Mouse (Mus musculus) lung, embryonic 16.5 days (tissue): ENCODE results near the gene Wnt7a. TPM values are rescaled to one million over a fixed set of nuclear protein-coding genes. Genes with fewer than 3 reads are reported as not detected.

Source experiments
- ATAC-seq: fragments of 200-750 bp; cut with Nextera tagmentation; 2 replicates; pipeline ENCODE4 v1.8.0; 2017; ENCODE audit warnings: low read depth, mild to moderate bottlenecking, moderate library complexity
- H3K27ac ChIP-seq: fragments of 300-500 bp; sonication (generic); 2 replicates; pipeline ENCODE4 v1.5.1; 2014; ENCODE audit warnings: mild to moderate bottlenecking, control low read depth, low read length
- H3K27me3 ChIP-seq: fragments of 300-500 bp; sonication (generic); 2 replicates; pipeline ENCODE4 v1.6.1; 2014; ENCODE audit warnings: low read depth, low read length, mixed read lengths; ENCODE audit not compliant: control insufficient read depth, insufficient read depth
- H3K36me3 ChIP-seq: fragments of 300-500 bp; sonication (generic); 2 replicates; pipeline ENCODE4 v1.6.1; 2014; ENCODE audit warnings: low read length; ENCODE audit not compliant: control insufficient read depth, insufficient read depth
- H3K4me1 ChIP-seq: fragments of 300-500 bp; sonication (generic); replicated peaks from 2 replicates; pipeline ENCODE4 v1.6.1; 2014; ENCODE audit warnings: low read length, mixed read lengths; ENCODE audit not compliant: control insufficient read depth, insufficient read depth
- H3K4me2 ChIP-seq: fragments of 300-500 bp; sonication (generic); 2 replicates; pipeline ENCODE4 v1.6.1; 2014; ENCODE audit warnings: low read depth, low read length, control low read depth
- H3K4me3 ChIP-seq: fragments of 300-500 bp; sonication (generic); 2 replicates; pipeline ENCODE4 v1.5.1; 2014; ENCODE audit warnings: mild to moderate bottlenecking, low read length, control low read depth
- H3K9ac ChIP-seq: fragments of 300-500 bp; sonication (generic); 2 replicates; pipeline ENCODE4 v1.6.1; 2014; ENCODE audit warnings: low read length, control low read depth
- H3K9me3 ChIP-seq: fragments of 300-500 bp; sonication (generic); 2 replicates; pipeline ENCODE4 v1.6.1; 2016; ENCODE audit warnings: low read length; ENCODE audit not compliant: control insufficient read depth
- WGBS: fragments of 180-500 bp; shearing (Covaris S2); extraction: QIAGEN DNeasy Blood & Tissue Kit; methylation state at CpG from one replicate; pipeline ENCODE4 v1.1.7; 2014; 5-methylcytosine and 5-hydroxymethylcytosine counted together
- polyA plus RNA-seq: library from polyadenylated mRNA; unstranded; fragments of >200 nt; fragmentation: Nextera tagmentation; extraction: Ambion mirVana; gene quantifications from 2 replicates; pipeline ENCODE4 v1.2.1, GENCODE M21; 2015

Wnt7a gene
- polyA plus RNA-seq, 1 experiment from 2014 or later, result 2.5 TPM

DNA sequence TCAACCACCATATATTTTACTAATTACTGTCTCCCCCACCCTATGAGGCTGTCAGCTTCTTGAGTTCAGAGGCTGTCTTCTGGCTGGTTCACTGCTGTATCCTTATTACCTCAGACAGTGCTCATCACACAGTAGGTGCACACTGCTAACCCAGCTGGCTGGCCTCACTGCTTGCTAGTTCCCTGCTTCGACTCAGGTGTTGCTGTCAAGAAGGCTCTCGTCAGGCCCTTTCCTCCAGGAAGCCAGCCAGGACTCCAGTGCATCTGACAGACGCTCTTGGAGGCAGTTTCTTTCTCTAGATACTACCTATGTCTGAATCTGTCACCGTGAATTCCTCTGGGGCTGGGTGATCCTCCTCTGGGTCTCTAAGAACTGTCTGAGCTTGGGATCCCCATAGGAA lies 85.6 kb downstream of the Wnt7a start:
- Histone ChIP-seq H3K9ac (no peak overlapping the region), H3K9me3 (no peaks in the 10 kb centered on the region), H3K36me3 (no peaks in the 10 kb centered on the region), H3K4me2 (no peak overlapping the region), H3K27ac (no peak overlapping the region), H3K27me3 (no peaks in the 10 kb centered on the region), H3K4me3 (no peak overlapping the region), H3K4me1 (no peaks in the 10 kb centered on the region)
- WGBS, result 76% methylated on average over 4 of the region's 4 CpGs
- no peak for ATAC-seq

DNA sequence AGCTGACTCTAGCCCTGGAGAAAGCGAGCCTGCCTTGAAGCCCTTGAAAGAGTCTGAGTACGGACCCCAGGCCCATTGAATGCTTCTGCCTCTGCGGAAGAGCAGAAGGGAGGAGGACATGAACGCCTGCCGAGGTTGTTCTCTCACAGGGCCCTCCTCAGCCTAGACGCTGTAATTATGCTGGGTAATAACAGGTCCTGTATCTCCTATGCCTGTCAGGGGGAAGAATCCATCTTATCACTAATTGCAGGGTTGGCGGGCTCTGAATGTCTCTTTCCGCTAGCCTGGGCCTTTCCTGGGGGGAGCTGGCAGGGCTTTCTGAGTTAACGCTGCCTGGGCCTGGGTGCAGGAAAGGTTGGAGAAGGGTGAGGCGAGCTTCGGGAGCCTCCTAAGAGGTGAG lies 86.4 kb downstream of the Wnt7a start:
- Histone ChIP-seq H3K4me3 (no peak overlapping the region), H3K36me3 (no peaks in the 10 kb centered on the region), H3K4me2 (no peak overlapping the region), H3K9ac (no peak overlapping the region), H3K4me1 (no peaks in the 10 kb centered on the region), H3K9me3 (no peaks in the 10 kb centered on the region), H3K27ac (no peak overlapping the region), H3K27me3 (no peaks in the 10 kb centered on the region)
- ATAC-seq, result no peak
- WGBS, result 50% methylated on average over 11 of the region's 11 CpGs

DNA sequence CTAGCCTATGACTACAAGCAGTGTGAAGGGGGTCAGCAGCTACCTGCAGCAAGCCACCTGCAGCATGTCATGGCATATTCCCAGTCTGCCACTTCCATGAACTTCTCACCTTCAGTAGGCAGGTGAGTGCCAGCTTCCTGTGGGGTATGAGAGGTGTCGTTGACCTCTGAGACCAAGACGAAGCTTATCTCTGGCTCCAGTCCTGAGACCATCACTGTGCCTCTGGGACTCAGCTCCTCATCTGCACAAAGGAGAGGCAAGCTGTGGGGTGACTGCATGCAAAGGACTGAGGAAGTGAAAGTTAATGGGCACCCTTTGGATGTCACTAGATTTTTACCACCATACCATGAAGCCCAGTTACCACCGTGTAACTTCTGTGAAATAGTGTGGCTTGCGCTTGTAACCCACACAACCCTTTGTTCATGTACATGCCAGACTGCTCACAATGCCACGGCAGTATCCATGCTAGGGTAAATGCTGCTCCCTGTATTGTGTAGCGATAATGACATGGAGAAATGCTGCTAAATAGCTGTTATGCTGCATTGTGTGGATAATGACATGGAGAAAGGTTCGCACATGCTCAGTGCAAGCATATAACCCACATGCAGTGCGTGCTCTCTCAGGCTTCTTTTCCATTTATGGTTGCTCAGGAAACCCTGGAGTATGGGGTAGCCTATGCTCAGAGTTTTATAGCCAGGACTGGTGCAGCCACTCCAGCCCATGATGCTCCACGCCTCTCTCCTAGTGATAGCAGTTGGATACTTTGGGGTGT lies 89.0 kb downstream of the Wnt7a start:
- Histone ChIP-seq H3K9ac (no peak overlapping the region), H3K27me3 (no peaks in the 10 kb centered on the region), H3K9me3 (peaks cover 3% of the 10 kb centered on the region; the same call in 1 of the 2 replicates), H3K4me1 (no peaks in the 10 kb centered on the region), H3K36me3 (no peaks in the 10 kb centered on the region), H3K27ac (no peak overlapping the region), H3K4me2 (no peak overlapping the region), H3K4me3 (no peak overlapping the region)
- ATAC-seq, result no peak
- 81% methylated on average over 9 of the region's 9 CpGs for WGBS

Other genes starting within 250 kb of the Wnt7a start
- 68.5 and 78.8 TPM in 2 replicates for gene Fbln2, start 198.9 kb downstream of the Wnt7a start, polyA plus RNA-seq
- 22.2 and 23.8 TPM in 2 replicates for gene Chchd4, start 62.2 kb upstream of the Wnt7a start, polyA plus RNA-seq
- 52.4 and 57.1 TPM in 2 replicates for gene Tmem43, start 62.3 kb upstream of the Wnt7a start, polyA plus RNA-seq
- gene Xpc, start 104.5 kb upstream of the Wnt7a start, polyA plus RNA-seq, result 17.9 and 18.9 TPM in 2 replicates
- 245 and 255 TPM in 2 replicates for gene Lsm3, start 104.6 kb upstream of the Wnt7a start, polyA plus RNA-seq